Mouse (Mus musculus): ENCODE measurements at regions not wholly inside any gene's neighbourhood (a gene's known extent, or its start where the extent isn't known, plus 50 kb on each side); places are given as distances from the start of the nearest gene placed in this dataset.

DNA sequence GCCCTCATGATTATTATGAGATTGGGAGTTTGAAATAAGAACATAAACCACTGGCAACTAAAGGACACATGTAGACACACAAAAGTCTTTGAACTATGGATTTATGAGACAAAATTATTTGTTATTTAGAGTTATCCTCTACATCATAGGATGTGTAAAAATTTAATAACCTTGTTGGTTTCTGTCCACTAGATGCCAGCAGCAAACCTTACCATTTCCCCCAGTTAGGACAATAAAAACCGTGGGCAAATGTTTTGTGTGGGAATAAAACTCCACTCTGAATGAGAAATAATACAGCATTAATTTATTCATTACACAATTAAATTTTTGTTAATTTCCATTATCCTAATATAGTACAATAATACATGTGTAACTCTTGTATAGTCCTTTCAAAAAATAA lies 757.7 kb upstream of the Slit2 start:
- TF ChIP-seq POLR2A (IDR thresholded peaks at IDR 0.05; ENCODE audit: insufficient read length, low read depth) (no peak), MAX (IDR thresholded peaks at IDR 0.05; ENCODE audit: low read depth) (no peak), TCF12 (IDR thresholded peaks at IDR 0.05; ENCODE audit: insufficient read depth, poor library complexity, severe bottlenecking) (no peak), SRF (IDR thresholded peaks at IDR 0.05; ENCODE audit: control insufficient read depth, insufficient read length, low read depth) (no peak), USF1 (IDR thresholded peaks at IDR 0.05; ENCODE audit: low read depth) (no peak), MYOD1 (IDR thresholded peaks at IDR 0.05; ENCODE audit: control insufficient read depth in 1 of 3, insufficient read length in 2 of 3, low read depth in 2 of 3) (no peak), POLR2AphosphoS2 (IDR thresholded peaks at IDR 0.05; ENCODE audit: insufficient read length, low read depth) (no peak), REST (IDR thresholded peaks at IDR 0.05; ENCODE audit: insufficient read depth, insufficient read length) (no peak), MYOG (IDR thresholded peaks at IDR 0.05; ENCODE audit: control insufficient read depth in 1 of 3, insufficient read depth in 1 of 3, insufficient read length in 2 of 3, low read depth in 2 of 3) (no peak), E2F4 (IDR thresholded peaks at IDR 0.05; ENCODE audit: insufficient read depth) (no peak)
